Mouse (Mus musculus): ENCODE results near the gene 5530400C23Rik. TPM values are rescaled to one million over a fixed set of nuclear protein-coding genes. Genes with fewer than 3 reads are reported as not detected.
"Not testable (repeated sequence)": the region's sequence is repeated elsewhere in the genome, so short reads cannot be mapped to it uniquely, and the experiment has no call there.

5530400C23Rik gene
- not detected in 2 replicates for polyA plus RNA-seq (2015; fragmentation: Nextera tagmentation; extraction: Ambion mirVana)

DNA sequence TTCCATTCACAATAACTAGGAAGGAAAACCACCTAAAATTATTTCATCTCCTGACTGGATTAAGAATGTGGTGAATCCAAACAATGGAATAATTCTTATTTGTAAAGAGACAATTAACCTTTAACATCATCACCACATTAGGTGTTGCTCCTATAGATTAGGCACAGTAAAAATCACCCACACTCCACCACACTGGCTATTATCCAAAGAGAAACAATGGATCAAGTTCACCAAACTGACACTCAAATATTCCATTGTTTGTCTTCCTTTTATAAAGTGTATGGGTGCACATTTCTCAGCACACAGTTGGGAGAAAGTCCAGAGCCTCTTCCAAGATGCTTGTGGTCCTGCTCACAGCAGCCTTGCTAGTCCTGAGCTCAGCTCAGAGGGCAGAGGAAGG is at the start of gene 5530400C23Rik:
Gene 5530400C23Rik, plus strand, starts transcription at position 301 of the 400 bp plus-strand sequence.
- ATAC-seq; H3K27me3 ChIP-seq (ENCODE audit: control insufficient read depth, insufficient read depth, low read depth, low read length); H3K4me1 ChIP-seq (ENCODE audit: control insufficient read depth, insufficient read depth, low read length); H3K36me3 ChIP-seq (ENCODE audit: control insufficient read depth, insufficient read depth, low read length); H3K9ac ChIP-seq (ENCODE audit: low read depth, low read length); H3K4me2 ChIP-seq (ENCODE audit: low read length); H3K27ac ChIP-seq (ENCODE audit: low read length); H3K4me3 ChIP-seq (ENCODE audit: low read depth, low read length); H3K9me3 ChIP-seq (replicated peaks; ENCODE audit: control insufficient read depth, low read length, poor library complexity, severe bottlenecking): not testable (repeated sequence)

DNA sequence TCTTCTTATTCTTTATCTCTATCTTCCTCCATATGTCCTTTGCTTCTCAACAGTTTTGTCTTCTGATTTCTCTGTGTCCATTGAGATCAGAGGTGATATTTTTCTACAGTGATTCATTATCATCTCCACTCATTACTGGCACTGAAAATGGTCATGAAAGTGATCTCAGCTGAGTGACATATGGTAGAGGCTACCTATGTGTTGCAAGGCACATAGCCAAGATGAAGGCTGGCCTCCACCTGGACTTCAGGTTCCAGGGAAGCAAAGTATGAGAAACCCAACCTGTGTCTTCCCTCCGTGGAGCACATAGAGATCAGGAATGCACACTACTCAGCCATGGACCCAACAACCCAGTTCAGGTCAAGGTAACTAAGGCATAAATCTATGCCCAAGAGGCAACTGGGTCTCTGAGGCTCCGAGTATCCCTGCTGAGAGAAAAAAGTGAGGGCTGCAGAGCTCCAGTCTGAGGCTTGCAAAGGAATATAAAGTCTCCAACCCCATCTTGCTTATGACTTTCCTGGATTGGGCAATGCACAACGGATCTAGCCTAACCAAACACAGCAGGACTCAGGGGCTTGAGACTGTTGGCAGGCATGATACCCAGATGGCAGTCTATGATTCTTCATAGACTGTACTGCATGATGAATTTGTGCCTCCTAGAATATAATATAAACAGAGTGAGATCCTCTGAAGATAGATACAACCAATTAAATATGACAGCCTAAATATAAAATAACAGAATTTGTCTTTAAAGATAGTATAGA is 14.1 kb downstream of the 5530400C23Rik start:
- 78% methylated on average over 3 of the region's 3 CpGs for WGBS
- Histone ChIP-seq H3K27ac (ENCODE audit: low read length) (no peak overlapping the region), H3K27me3 (ENCODE audit: control insufficient read depth, insufficient read depth, low read depth, low read length) (no peaks in the 10 kb centered on the region), H3K4me3 (ENCODE audit: low read depth, low read length) (no peak overlapping the region), H3K4me2 (ENCODE audit: low read length) (no peak overlapping the region), H3K9ac (ENCODE audit: low read depth, low read length) (no peak overlapping the region), H3K36me3 (ENCODE audit: control insufficient read depth, insufficient read depth, low read length) (no peaks in the 10 kb centered on the region), H3K9me3 (replicated peaks; ENCODE audit: control insufficient read depth, low read length, poor library complexity, severe bottlenecking) (no peaks in the 10 kb centered on the region), H3K4me1 (ENCODE audit: control insufficient read depth, insufficient read depth, low read length) (no peaks in the 10 kb centered on the region)
- ATAC-seq = no peak

DNA sequence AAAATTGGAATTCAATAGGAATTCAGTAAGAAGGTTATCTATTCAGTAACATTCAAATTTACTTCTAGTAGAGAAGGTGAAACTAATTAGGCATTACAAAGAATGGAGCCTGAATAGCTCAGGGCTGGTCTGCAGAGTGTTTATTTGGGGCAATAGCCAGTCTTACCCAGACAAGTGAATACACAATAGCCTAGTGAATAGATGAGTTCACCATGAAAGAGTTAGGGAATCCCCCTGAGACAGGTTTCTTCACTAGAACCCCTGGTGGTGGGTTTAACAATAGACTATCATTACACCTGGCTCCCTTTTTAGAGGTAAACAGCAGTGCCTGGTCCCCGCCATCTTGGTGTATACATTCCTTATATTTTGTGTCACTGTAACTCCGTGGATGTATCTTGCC is 21.9 kb downstream of the 5530400C23Rik start:
- H3K4me1 ChIP-seq (ENCODE audit: control insufficient read depth, insufficient read depth, low read length); H3K27me3 ChIP-seq (ENCODE audit: control insufficient read depth, insufficient read depth, low read depth, low read length); H3K4me3 ChIP-seq (ENCODE audit: low read depth, low read length); ATAC-seq; H3K9me3 ChIP-seq (replicated peaks; ENCODE audit: control insufficient read depth, low read length, poor library complexity, severe bottlenecking); H3K36me3 ChIP-seq (ENCODE audit: control insufficient read depth, insufficient read depth, low read length); H3K27ac ChIP-seq (ENCODE audit: low read length); H3K9ac ChIP-seq (ENCODE audit: low read depth, low read length); H3K4me2 ChIP-seq (ENCODE audit: low read length): not testable (repeated sequence)
- WGBS = 82% methylated on average over 2 of the region's 2 CpGs

DNA sequence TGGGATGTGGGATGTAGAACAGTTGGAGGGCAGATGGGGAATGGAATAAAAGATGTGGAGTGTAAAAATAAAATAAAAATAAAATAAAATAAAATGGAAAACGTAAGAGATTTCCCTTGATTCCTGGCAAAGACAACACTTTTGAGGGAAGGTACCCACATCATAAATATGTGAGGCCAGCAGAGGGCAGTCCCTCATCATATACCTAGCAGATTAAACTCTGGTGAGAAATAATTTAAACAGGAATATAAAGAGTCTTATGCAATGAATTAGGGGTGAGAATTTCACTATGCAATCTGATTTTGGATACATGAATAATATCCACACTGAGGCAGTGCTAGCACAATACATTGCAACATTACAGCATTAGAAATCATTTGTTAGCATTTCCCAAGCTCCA is 46.5 kb downstream of the 5530400C23Rik start:
- Histone ChIP-seq H3K4me2 (ENCODE audit: low read length) (no peak overlapping the region), H3K4me3 (ENCODE audit: low read depth, low read length) (no peak overlapping the region), H3K9ac (ENCODE audit: low read depth, low read length) (no peak overlapping the region), H3K27me3 (ENCODE audit: control insufficient read depth, insufficient read depth, low read depth, low read length) (no peaks in the 10 kb centered on the region), H3K27ac (ENCODE audit: low read length) (no peak overlapping the region), H3K9me3 (replicated peaks; ENCODE audit: control insufficient read depth, low read length, poor library complexity, severe bottlenecking) (no peaks in the 10 kb centered on the region), H3K36me3 (ENCODE audit: control insufficient read depth, insufficient read depth, low read length) (no peaks in the 10 kb centered on the region), H3K4me1 (ENCODE audit: control insufficient read depth, insufficient read depth, low read length) (no peaks in the 10 kb centered on the region)
- 74% methylated on average over 1 of the region's 1 CpGs for WGBS
- no peak for ATAC-seq

DNA sequence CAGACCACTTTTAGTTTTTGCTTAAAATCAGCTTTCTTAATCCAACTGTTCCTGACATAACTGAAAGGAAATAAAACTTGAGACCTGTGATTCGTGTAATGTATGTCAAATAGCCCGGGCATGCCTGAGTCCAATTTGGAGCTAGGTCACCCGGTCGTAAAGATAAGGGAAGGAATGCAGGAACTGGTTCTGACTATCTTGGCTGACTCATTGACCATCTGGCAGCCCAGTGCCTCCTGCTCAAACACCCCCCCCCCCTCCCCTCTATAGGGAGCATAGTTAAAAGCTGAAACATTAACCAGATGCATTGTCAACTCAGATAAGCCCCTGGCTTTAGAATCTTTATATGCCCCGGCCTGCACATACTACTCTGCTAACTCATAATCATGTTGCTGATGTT is 49.7 kb downstream of the 5530400C23Rik start:
- not testable (repeated sequence) for H3K9me3 ChIP-seq (replicated peaks; ENCODE audit: control insufficient read depth, low read length, poor library complexity, severe bottlenecking); H3K4me3 ChIP-seq (ENCODE audit: low read depth, low read length); H3K36me3 ChIP-seq (ENCODE audit: control insufficient read depth, insufficient read depth, low read length); H3K27ac ChIP-seq (ENCODE audit: low read length); H3K9ac ChIP-seq (ENCODE audit: low read depth, low read length); H3K27me3 ChIP-seq (ENCODE audit: control insufficient read depth, insufficient read depth, low read depth, low read length); H3K4me1 ChIP-seq (ENCODE audit: control insufficient read depth, insufficient read depth, low read length); ATAC-seq; H3K4me2 ChIP-seq (ENCODE audit: low read length)
- WGBS = 91% methylated on average over 5 of the region's 5 CpGs

Other genes starting within 250 kb of the 5530400C23Rik start
- gene Tas2r140, start 236.4 kb upstream of the 5530400C23Rik start, polyA plus RNA-seq (2015; fragmentation: Nextera tagmentation; extraction: Ambion mirVana) = not detected in 2 replicates
- gene Smim10l1, start 187.3 kb upstream of the 5530400C23Rik start, polyA plus RNA-seq (2015; fragmentation: Nextera tagmentation; extraction: Ambion mirVana) = 137 TPM in 2 replicates